Mouse (Mus musculus): ENCODE results near the gene Gm7029. TPM values are rescaled to one million over a fixed set of nuclear protein-coding genes. Genes with fewer than 3 reads are reported as not detected.

The Gm7029 gene
- total and polyA plus RNA-seq, 3 experiments = not detected

GRCm38 (mm10) chr17:33919351-33920281, 46.0 kb downstream of the Gm7029 start (continued):
- no peak for TF ChIP-seq ZKSCAN1 (IDR thresholded peaks at IDR 0.05; ENCODE audit: borderline replicate concordance, low read depth, low read length)

- peak overlapping the region; percentile 93 for H3K27ac ChIP-seq (ENCODE audit: insufficient read depth, low read depth)
- peak overlapping the region; percentile 81 for H3K9ac ChIP-seq (ENCODE audit: insufficient read depth, low read depth)
- peak; percentile 85 for DNase-seq (ENCODE audit: extremely low read depth)
- H3K4me3 ChIP-seq (replicated peaks in 1 of 3; ENCODE audit: low read depth in 2 of 3, low read length in 2 of 3, poor library complexity in 1 of 3) = peak overlapping the region; percentile 71 to 99 (median 83)
- H3K4me1 ChIP-seq (ENCODE audit: control insufficient read depth in 1 of 2, insufficient read depth in 2 of 2) = peaks cover 27 to 38% of the 10 kb centered on the region in 2 experiments
- in situ Hi-C loops (cut with MboI; ENCODE audit: low pct_ligation_motif_present, low pct_unique_long_range_greater_than_20kb, low sequenced_read_pairs) = no loop called here
- no peaks in the 10 kb centered on the region for H3K27me3 ChIP-seq (replicated peaks)
- peaks cover 22% of the 10 kb centered on the region for H3K79me2 ChIP-seq (replicated peaks; ENCODE audit: control insufficient read depth, extremely low read depth, insufficient read depth, poor library complexity, severe bottlenecking)
- peaks cover 42 to 61% of the 10 kb centered on the region in 2 experiments for H3K36me3 ChIP-seq (replicated peaks in 1 of 2; ENCODE audit: control insufficient read depth in 1 of 2, insufficient read depth in 1 of 2, low read length in 1 of 2)
- dilution Hi-C loops (cut with MboI; ENCODE audit: extremely low pct_ligation_motif_present, extremely low pct_unique_long_range_greater_than_20kb, low sequenced_read_pairs) = no loop called here
- H3K9me3 ChIP-seq (replicated peaks; ENCODE audit: low read length) = peaks cover 10% of the 10 kb centered on the region
- peak overlapping the region; percentile 85 for H3K4me2 ChIP-seq (ENCODE audit: insufficient read depth, low read depth, poor library complexity, severe bottlenecking)
- no peak for TF ChIP-seq PAX5 (IDR thresholded peaks at IDR 0.05; ENCODE audit: low read length)
- TF ChIP-seq BHLHE40 (IDR thresholded peaks at IDR 0.05; ENCODE audit: low read depth, low read length) = peak; percentile 43; the same call in 1 of the 2 replicates
- no peak for TF ChIP-seq E2F4 (IDR thresholded peaks at IDR 0.05; ENCODE audit: insufficient replicate concordance, low read depth, low read length)
- TF ChIP-seq MXI1 (IDR thresholded peaks at IDR 0.05; ENCODE audit: low read depth, low read length) = peak; percentile 63; the same call in 1 of the 2 replicates
- no peak for TF ChIP-seq GABPA (IDR thresholded peaks at IDR 0.05; ENCODE audit: insufficient replicate concordance, low read depth, low read length)
- TF ChIP-seq MEF2A (IDR thresholded peaks at IDR 0.05; ENCODE audit: borderline replicate concordance, low read depth, low read length) = peak; percentile 37; the same call in 1 of the 2 replicates
- no peak; the same call in 1 of the 2 replicates for TF ChIP-seq ZMIZ1 (IDR thresholded peaks at IDR 0.05; ENCODE audit: low read depth, low read length)
- TF ChIP-seq MAX (IDR thresholded peaks at IDR 0.05; ENCODE audit: low read length) = peak; percentile 30; the same call in 1 of the 2 replicates
- 0 out of 2 replicates have a peak, but pooled peaks have one; percentile 45 for TF ChIP-seq MYC (IDR thresholded peaks at IDR 0.05; ENCODE audit: low read depth, low read length)
- no peak for TF ChIP-seq USF2 (conservative IDR thresholded peaks at IDR 0.05; ENCODE audit: low read depth, low read length)
- TF ChIP-seq SMC3 (IDR thresholded peaks at IDR 0.05; ENCODE audit: low read depth, low read length) = peak; percentile 48; the same call in 1 of the 2 replicates
- TF ChIP-seq EP300 (IDR thresholded peaks at IDR 0.05; ENCODE audit: low read length) = no peak; the same call in none of the 2 replicates
- no peak for TF ChIP-seq POLR2AphosphoS2 (IDR thresholded peaks at IDR 0.05; ENCODE audit: low read depth, low read length)
- TF ChIP-seq IRF4 (IDR thresholded peaks at IDR 0.05; ENCODE audit: low read depth, low read length) = peak; percentile 78
- peak; percentile 36; the same call in 1 of the 2 replicates for TF ChIP-seq RCOR1 (conservative IDR thresholded peaks at IDR 0.05; ENCODE audit: low read depth, low read length)
- TF ChIP-seq MAZ (IDR thresholded peaks at IDR 0.05; ENCODE audit: low read depth, low read length) = no peak
- TF ChIP-seq USF1 (IDR thresholded peaks at IDR 0.05; ENCODE audit: low read depth, low read length) = no peak
- TF ChIP-seq RAD21 (IDR thresholded peaks at IDR 0.05; ENCODE audit: low read depth, low read length) = peak; percentile 39
- TF ChIP-seq ZKSCAN1 (IDR thresholded peaks at IDR 0.05; ENCODE audit: borderline replicate concordance, low read depth, low read length) = no peak
- no peak for TF ChIP-seq TBP (conservative IDR thresholded peaks at IDR 0.05; ENCODE audit: low read depth, low read length)
- peak; percentile 19; the same call in 1 of the 2 replicates for TF ChIP-seq ETS1 (conservative IDR thresholded peaks at IDR 0.05; ENCODE audit: low read depth, low read length)
- peak; percentile 65 for TF ChIP-seq JUND (conservative IDR thresholded peaks at IDR 0.05; ENCODE audit: low read depth, low read length)
- TF ChIP-seq HCFC1 (IDR thresholded peaks at IDR 0.05; ENCODE audit: low read depth, low read length) = no peak
- TF ChIP-seq ELF1 (IDR thresholded peaks at IDR 0.05; ENCODE audit: low read depth, low read length) = 0 out of 2 replicates have a peak, but pooled peaks have one; percentile 22
- TF ChIP-seq NRF1 (IDR thresholded peaks at IDR 0.05; ENCODE audit: low read depth, low read length) = 0 out of 2 replicates have a peak, but pooled peaks have one; percentile 4
- TF ChIP-seq CHD1 (IDR thresholded peaks at IDR 0.05; ENCODE audit: low read depth, low read length) = 0 out of 2 replicates have a peak, but pooled peaks have one; percentile 73
- 0 out of 2 replicates have a peak, but pooled peaks have one; percentile 38 for TF ChIP-seq JUN (IDR thresholded peaks at IDR 0.05; ENCODE audit: insufficient read depth, low read depth, low read length)
- TF ChIP-seq CTCF (conservative IDR thresholded peaks at IDR 0.05 in 1 of 2, IDR thresholded peaks at IDR 0.05 in 1 of 2; ENCODE audit: low read depth in 2 of 2, low read length in 2 of 2) = peak; percentile 60 to 86
- TF ChIP-seq KAT2A (IDR thresholded peaks at IDR 0.05; ENCODE audit: insufficient replicate concordance, low read length) = no peak
- TF ChIP-seq NELFE (IDR thresholded peaks at IDR 0.05; ENCODE audit: low read depth, low read length) = no peak
- TF ChIP-seq TCF12 (IDR thresholded peaks at IDR 0.05; ENCODE audit: low read depth, low read length) = 0 out of 2 replicates have a peak, but pooled peaks have one; percentile 23
Measured at GRCm38 (mm10) chr17:33920282-33921097, 46.9 kb downstream of the Gm7029 start.
